Mouse (Mus musculus): ENCODE results near the gene Rab36. TPM values are rescaled to one million over a fixed set of nuclear protein-coding genes. Genes with fewer than 3 reads are reported as not detected.
A peak's percentile ranks its signal among the peaks of the same experiment; 100 is the strongest.

Rab36 gene
- polyA plus RNA-seq, 1 experiment from 2014 or later, result 11.8 TPM

DNA sequence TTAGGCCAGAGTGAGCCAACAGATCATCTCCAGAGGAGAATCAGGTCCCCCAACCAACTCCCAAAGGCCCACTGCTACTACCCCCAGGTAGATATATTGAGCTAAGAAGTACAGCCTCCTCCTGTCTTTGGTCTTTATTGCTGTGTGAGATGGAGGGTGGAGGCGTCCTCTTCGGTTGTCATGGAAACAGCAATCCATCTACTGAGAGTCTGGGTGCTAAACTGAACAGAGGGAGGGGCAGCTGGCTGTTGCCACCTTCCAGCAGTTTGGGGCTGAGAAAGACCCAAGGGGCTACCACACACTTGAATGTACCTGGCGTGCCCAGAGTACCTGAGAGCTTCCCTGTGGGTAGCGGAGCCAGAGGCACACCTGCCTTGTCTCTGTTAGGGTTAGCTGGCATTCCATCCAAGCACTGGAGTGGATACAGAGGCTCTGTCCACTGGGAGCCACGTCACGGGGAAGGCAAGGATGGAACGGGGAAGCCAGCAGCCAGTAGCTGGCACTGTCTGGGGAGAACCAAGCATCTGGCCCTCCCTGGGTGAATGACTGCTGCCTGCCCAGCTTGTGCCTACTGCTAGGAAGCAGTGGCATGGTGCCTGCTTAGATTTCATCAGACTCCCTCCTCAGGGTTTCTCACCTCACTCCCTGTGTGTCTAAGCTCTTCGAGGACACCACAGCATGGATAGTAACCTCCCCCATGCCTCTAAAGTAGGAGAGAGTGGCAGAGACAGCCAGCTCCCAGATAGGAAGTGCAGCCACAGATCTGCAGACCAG lies 29.8 kb upstream of the Rab36 start:
- no peak overlapping the region for H3K9ac ChIP-seq (ENCODE audit: low read depth, low read length)
- peak; percentile 25; the same call in 1 of the 2 replicates for ATAC-seq (ENCODE audit: low FRiP score, low TSS enrichment)

DNA sequence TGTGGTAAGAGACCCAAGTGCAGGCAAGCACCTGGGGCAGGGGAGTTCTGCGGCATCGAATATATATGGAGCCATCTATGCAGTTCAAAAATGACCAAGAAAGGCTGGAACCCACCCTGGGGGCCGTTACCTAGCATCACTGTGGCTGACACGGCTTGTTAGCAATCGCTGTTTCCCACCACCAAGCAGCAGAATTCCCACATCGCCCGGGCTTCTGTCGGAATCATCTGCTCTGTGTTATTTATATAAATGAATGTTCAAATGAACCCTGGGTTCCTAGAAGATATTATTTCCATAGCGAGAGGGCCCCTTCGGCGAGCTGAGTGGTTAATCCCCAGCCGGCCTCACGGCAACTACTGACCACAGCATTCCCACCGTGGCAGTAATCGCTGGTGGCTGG lies 26.2 kb upstream of the Rab36 start:
- H3K27me3 ChIP-seq (ENCODE audit: control insufficient read depth, insufficient read depth, low read length), result no peaks in the 10 kb centered on the region
- no peak overlapping the region for H3K9ac ChIP-seq (ENCODE audit: low read depth, low read length)
- H3K4me3 ChIP-seq (ENCODE audit: low read length), result no peak overlapping the region
- 0 out of 2 replicates have a peak, but pooled peaks cover 2% of the 10 kb centered on the region for H3K4me1 ChIP-seq (ENCODE audit: control insufficient read depth, insufficient read depth, low read length)
- 94% methylated on average over 15 of the region's 15 CpGs for WGBS
- no peak overlapping the region for H3K27ac ChIP-seq (ENCODE audit: low read depth, low read length)
- no peak for ATAC-seq (ENCODE audit: low FRiP score, low TSS enrichment)
- H3K4me2 ChIP-seq (replicated peaks; ENCODE audit: low read depth, low read length), result no peak overlapping the region
- no peaks in the 10 kb centered on the region for H3K36me3 ChIP-seq (ENCODE audit: control insufficient read depth, insufficient read depth, low read length)
- no peaks in the 10 kb centered on the region for H3K9me3 ChIP-seq (ENCODE audit: control insufficient read depth, low read length)

More for the DNA sequence above, 29.8 kb upstream of the Rab36 start:
- no peaks in the 10 kb centered on the region for H3K9me3 ChIP-seq (ENCODE audit: control insufficient read depth, low read length)
- 0 out of 2 replicates have a peak, but pooled peaks cover 2% of the 10 kb centered on the region for H3K4me1 ChIP-seq (ENCODE audit: control insufficient read depth, insufficient read depth, low read length)
- no peak overlapping the region for H3K4me3 ChIP-seq (ENCODE audit: low read length)
- 28% methylated on average over 8 of the region's 8 CpGs for WGBS
- no peaks in the 10 kb centered on the region for H3K36me3 ChIP-seq (ENCODE audit: control insufficient read depth, insufficient read depth, low read length)
- no peak overlapping the region for H3K27ac ChIP-seq (ENCODE audit: low read depth, low read length)
- H3K27me3 ChIP-seq (ENCODE audit: control insufficient read depth, insufficient read depth, low read length), result no peaks in the 10 kb centered on the region
- H3K4me2 ChIP-seq (replicated peaks; ENCODE audit: low read depth, low read length), result no peak overlapping the region

DNA sequence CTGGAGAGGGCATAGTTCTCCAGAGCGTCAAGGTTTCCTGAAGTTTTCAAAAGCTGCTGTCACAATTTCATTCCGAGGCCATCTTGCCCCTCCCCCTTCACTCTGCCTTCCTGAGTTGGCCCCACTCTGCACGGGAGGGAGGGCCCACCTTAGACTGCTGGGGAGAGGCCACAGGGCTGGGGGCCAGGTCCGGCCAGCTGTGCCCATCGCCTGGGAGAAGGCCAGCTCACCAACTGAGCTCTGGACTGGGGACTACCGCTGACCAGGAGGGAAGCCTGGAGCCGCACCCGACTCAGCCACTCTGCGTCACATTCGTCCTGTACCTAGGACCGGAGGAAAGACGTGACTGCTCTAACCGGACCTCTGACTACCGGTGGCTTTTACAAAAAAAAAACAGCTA lies 21.4 kb upstream of the Rab36 start:
- H3K4me3 ChIP-seq (ENCODE audit: low read length), result no peak overlapping the region
- no peaks in the 10 kb centered on the region for H3K9me3 ChIP-seq (ENCODE audit: control insufficient read depth, low read length)
- no peak overlapping the region for H3K4me2 ChIP-seq (replicated peaks; ENCODE audit: low read depth, low read length)
- no peak overlapping the region for H3K9ac ChIP-seq (ENCODE audit: low read depth, low read length)
- H3K27me3 ChIP-seq (ENCODE audit: control insufficient read depth, insufficient read depth, low read length), result no peaks in the 10 kb centered on the region
- H3K27ac ChIP-seq (ENCODE audit: low read depth, low read length), result no peak overlapping the region
- H3K36me3 ChIP-seq (ENCODE audit: control insufficient read depth, insufficient read depth, low read length), result no peaks in the 10 kb centered on the region
- WGBS, result 67% methylated on average over 14 of the region's 14 CpGs
- ATAC-seq (ENCODE audit: low FRiP score, low TSS enrichment), result peak; percentile 22; the same call in 1 of the 2 replicates
- no peaks in the 10 kb centered on the region for H3K4me1 ChIP-seq (ENCODE audit: control insufficient read depth, insufficient read depth, low read length)

DNA sequence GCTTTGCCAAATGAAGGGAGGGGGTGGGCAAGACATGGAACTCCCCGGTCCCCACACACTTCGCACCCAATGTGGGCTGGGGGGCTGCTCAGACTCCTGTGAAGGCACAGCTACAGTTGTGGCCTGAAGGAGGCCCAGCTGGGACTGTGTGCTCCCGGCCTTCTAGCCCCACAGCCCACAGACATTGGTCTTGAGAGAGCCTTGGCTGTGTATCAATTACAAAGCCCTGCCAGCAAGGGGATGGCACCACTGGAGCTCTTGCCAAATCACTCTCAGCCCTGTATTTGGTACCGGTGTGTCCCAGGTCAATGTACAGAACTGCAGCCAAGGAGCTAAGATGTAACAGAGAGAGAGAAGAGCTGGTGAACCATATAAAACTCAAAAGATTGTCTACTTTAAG lies 20.4 kb upstream of the Rab36 start:
- no peak for ATAC-seq (ENCODE audit: low FRiP score, low TSS enrichment)
- no peaks in the 10 kb centered on the region for H3K36me3 ChIP-seq (ENCODE audit: control insufficient read depth, insufficient read depth, low read length)
- no peak overlapping the region for H3K9ac ChIP-seq (ENCODE audit: low read depth, low read length)
- no peak overlapping the region for H3K4me3 ChIP-seq (ENCODE audit: low read length)
- H3K4me1 ChIP-seq (ENCODE audit: control insufficient read depth, insufficient read depth, low read length), result no peaks in the 10 kb centered on the region
- 79% methylated on average over 4 of the region's 4 CpGs for WGBS
- no peaks in the 10 kb centered on the region for H3K27me3 ChIP-seq (ENCODE audit: control insufficient read depth, insufficient read depth, low read length)
- no peaks in the 10 kb centered on the region for H3K9me3 ChIP-seq (ENCODE audit: control insufficient read depth, low read length)
- no peak overlapping the region for H3K4me2 ChIP-seq (replicated peaks; ENCODE audit: low read depth, low read length)
- no peak overlapping the region for H3K27ac ChIP-seq (ENCODE audit: low read depth, low read length)

DNA sequence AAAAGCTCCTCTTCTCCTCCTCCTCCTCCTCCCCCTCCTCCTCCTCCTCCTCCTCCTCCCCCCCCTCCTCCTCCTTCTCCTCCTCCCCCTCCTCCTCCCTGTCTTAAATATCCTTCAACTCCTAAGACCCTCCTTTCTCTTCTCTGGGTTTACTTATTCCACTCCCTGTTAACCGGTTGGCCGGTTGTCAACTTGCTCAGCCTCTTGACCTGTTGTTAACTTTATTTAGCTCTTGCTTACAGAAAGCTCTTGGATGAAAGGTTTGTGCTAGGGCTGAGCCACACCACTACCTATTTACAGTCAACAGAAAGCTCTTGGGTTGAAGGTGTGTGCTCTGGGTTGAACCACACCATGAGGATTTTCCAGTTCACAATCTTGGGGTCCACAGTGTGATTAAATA lies 16.6 kb upstream of the Rab36 start:
- Histone ChIP-seq H3K9ac (ENCODE audit: low read depth, low read length) (no peak overlapping the region), H3K9me3 (ENCODE audit: control insufficient read depth, low read length) (no peaks in the 10 kb centered on the region), H3K27ac (ENCODE audit: low read depth, low read length) (no peak overlapping the region), H3K4me3 (ENCODE audit: low read length) (no peak overlapping the region), H3K4me2 (replicated peaks; ENCODE audit: low read depth, low read length) (no peak overlapping the region), H3K27me3 (ENCODE audit: control insufficient read depth, insufficient read depth, low read length) (0 out of 2 replicates have a peak, but pooled peaks cover 3% of the 10 kb centered on the region), H3K4me1 (ENCODE audit: control insufficient read depth, insufficient read depth, low read length) (no peaks in the 10 kb centered on the region), H3K36me3 (ENCODE audit: control insufficient read depth, insufficient read depth, low read length) (no peaks in the 10 kb centered on the region)
- 22% methylated on average over 2 of the region's 2 CpGs for WGBS
- no peak for ATAC-seq (ENCODE audit: low FRiP score, low TSS enrichment)

DNA sequence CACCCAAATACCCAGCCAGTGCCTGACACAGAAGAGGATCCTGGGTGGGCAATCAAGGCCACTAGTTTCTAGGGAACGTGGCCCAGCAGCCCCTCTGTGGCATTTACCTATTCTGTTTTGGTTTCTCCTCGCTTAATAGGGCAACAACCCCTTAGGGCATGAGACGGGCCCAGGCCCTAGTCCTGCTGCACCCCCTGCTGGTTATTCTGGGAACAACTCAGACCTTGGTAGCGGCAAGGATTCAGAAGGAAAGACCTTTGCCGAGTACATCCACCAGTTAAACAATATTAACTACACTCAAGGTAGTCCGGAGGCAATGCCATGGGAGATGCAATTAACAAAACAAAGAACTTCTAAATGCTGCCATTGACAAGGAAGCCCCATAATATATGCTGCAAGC lies 15.7 kb upstream of the Rab36 start:
- Histone ChIP-seq H3K27me3 (ENCODE audit: control insufficient read depth, insufficient read depth, low read length) (0 out of 2 replicates have a peak, but pooled peaks cover 3% of the 10 kb centered on the region), H3K9ac (ENCODE audit: low read depth, low read length) (no peak overlapping the region), H3K4me1 (ENCODE audit: control insufficient read depth, insufficient read depth, low read length) (no peaks in the 10 kb centered on the region), H3K27ac (ENCODE audit: low read depth, low read length) (no peak overlapping the region), H3K4me2 (replicated peaks; ENCODE audit: low read depth, low read length) (no peak overlapping the region), H3K4me3 (ENCODE audit: low read length) (no peak overlapping the region), H3K9me3 (ENCODE audit: control insufficient read depth, low read length) (no peaks in the 10 kb centered on the region), H3K36me3 (ENCODE audit: control insufficient read depth, insufficient read depth, low read length) (no peaks in the 10 kb centered on the region)
- 0 out of 2 replicates have a peak, but pooled peaks have one; percentile 35 for ATAC-seq (ENCODE audit: low FRiP score, low TSS enrichment)
- WGBS, result 13% methylated on average over 6 of the region's 6 CpGs

DNA sequence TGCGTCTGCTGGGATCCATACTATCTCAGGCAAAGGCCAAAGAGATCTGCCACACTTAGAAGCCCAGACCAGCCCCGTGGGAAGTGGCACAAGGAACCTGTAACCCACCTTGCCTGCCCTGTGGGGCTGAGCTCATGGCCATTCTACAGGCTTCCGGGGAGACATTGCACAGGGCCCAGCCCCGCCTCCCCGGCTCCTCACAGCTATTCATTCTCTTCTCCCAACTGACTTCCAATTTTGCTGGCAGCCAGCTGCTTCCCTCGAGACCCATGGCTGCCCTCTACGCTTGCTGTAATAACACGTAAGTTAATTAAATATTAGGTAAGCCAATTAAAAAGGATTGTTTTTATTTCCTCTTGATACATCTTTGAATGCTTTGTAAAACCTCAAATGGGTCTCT lies 10.4 kb upstream of the Rab36 start:
- H3K4me3 ChIP-seq (ENCODE audit: low read length), result no peak overlapping the region
- H3K27ac ChIP-seq (ENCODE audit: low read depth, low read length), result no peak overlapping the region
- no peak for ATAC-seq (ENCODE audit: low FRiP score, low TSS enrichment)
- no peaks in the 10 kb centered on the region for H3K36me3 ChIP-seq (ENCODE audit: control insufficient read depth, insufficient read depth, low read length)
- no peak overlapping the region for H3K4me2 ChIP-seq (replicated peaks; ENCODE audit: low read depth, low read length)
- WGBS, result 75% methylated on average over 8 of the region's 8 CpGs
- H3K9ac ChIP-seq (ENCODE audit: low read depth, low read length), result no peak overlapping the region
- no peaks in the 10 kb centered on the region for H3K4me1 ChIP-seq (ENCODE audit: control insufficient read depth, insufficient read depth, low read length)
- no peaks in the 10 kb centered on the region for H3K9me3 ChIP-seq (ENCODE audit: control insufficient read depth, low read length)
- H3K27me3 ChIP-seq (ENCODE audit: control insufficient read depth, insufficient read depth, low read length), result 0 out of 2 replicates have a peak, but pooled peaks cover 3% of the 10 kb centered on the region

DNA sequence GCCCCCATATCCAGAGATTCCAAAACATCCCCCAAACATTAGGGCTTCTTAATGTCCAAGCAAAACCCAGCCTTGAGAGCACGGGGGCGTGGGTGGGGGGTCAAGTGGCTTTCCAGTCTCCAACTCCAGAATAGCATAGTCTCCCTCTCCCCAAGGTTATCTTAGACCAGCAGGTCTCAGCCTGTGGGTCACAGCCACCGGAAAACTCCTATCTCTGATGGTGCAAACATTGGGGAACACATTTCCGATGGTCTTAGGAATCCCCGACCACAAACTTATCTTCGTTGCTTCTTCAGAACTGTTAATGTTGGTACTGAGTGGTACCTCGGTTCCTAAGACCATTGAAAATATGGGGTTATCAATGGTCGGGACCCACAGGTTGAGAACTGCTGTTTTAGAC lies 8.1 kb upstream of the Rab36 start:
- WGBS, result 92% methylated on average over 8 of the region's 8 CpGs

DNA sequence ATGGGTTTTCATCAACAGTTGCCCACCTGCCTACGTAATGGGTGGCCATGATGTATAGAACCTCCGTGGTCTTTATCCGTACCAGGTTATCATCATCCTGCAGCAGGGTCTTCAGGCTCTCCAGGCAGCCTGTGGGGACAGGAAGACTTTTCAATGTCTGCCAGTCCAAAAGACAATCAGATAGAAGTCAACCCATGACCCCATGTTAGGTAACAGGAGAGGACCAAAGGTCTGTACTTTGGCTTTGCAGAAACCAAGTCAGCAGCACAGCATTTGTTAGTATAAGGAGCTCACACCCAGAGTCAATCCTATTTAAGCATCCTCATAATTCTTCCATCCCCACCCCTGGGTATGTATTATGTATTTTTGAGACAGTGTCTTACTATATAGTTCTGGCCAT lies 7.2 kb upstream of the Rab36 start:
- no peaks in the 10 kb centered on the region for H3K27me3 ChIP-seq (ENCODE audit: control insufficient read depth, insufficient read depth, low read length)
- H3K36me3 ChIP-seq (ENCODE audit: control insufficient read depth, insufficient read depth, low read length), result no peaks in the 10 kb centered on the region
- H3K9me3 ChIP-seq (ENCODE audit: control insufficient read depth, low read length), result no peaks in the 10 kb centered on the region
- H3K4me1 ChIP-seq (ENCODE audit: control insufficient read depth, insufficient read depth, low read length), result 0 out of 2 replicates have a peak, but pooled peaks cover 8% of the 10 kb centered on the region
- 94% methylated on average over 3 of the region's 3 CpGs for WGBS
- H3K27ac ChIP-seq (ENCODE audit: low read depth, low read length), result no peak overlapping the region
- no peak overlapping the region for H3K4me2 ChIP-seq (replicated peaks; ENCODE audit: low read depth, low read length)
- no peak for ATAC-seq (ENCODE audit: low FRiP score, low TSS enrichment)
- no peak overlapping the region for H3K9ac ChIP-seq (ENCODE audit: low read depth, low read length)
- H3K4me3 ChIP-seq (ENCODE audit: low read length), result no peak overlapping the region

More for the DNA sequence above, 8.1 kb upstream of the Rab36 start:
- no peak overlapping the region for H3K9ac ChIP-seq (ENCODE audit: low read depth, low read length)
- H3K27me3 ChIP-seq (ENCODE audit: control insufficient read depth, insufficient read depth, low read length), result no peaks in the 10 kb centered on the region
- H3K36me3 ChIP-seq (ENCODE audit: control insufficient read depth, insufficient read depth, low read length), result no peaks in the 10 kb centered on the region
- H3K4me3 ChIP-seq (ENCODE audit: low read length), result no peak overlapping the region
- no peak overlapping the region for H3K4me2 ChIP-seq (replicated peaks; ENCODE audit: low read depth, low read length)
- ATAC-seq (ENCODE audit: low FRiP score, low TSS enrichment), result no peak
- no peaks in the 10 kb centered on the region for H3K9me3 ChIP-seq (ENCODE audit: control insufficient read depth, low read length)
- H3K27ac ChIP-seq (ENCODE audit: low read depth, low read length), result no peak overlapping the region
- 0 out of 2 replicates have a peak, but pooled peaks cover 8% of the 10 kb centered on the region for H3K4me1 ChIP-seq (ENCODE audit: control insufficient read depth, insufficient read depth, low read length)

Data from kidney, embryonic 14.5 days (tissue).